Mouse (Mus musculus) midbrain, embryonic 13.5 days (tissue): ENCODE results near the gene Mcm10. TPM values are rescaled to one million over a fixed set of nuclear protein-coding genes. Genes with fewer than 3 reads are reported as not detected.

Source experiments
- ATAC-seq: fragments of 200-750 bp; cut with Nextera tagmentation; 2 replicates; pipeline ENCODE4 v1.8.0; 2017; ENCODE audit warnings: mild to moderate bottlenecking, moderate TSS enrichment, moderate library complexity
- H3K27ac ChIP-seq: fragments of 300-500 bp; sonication (generic); 2 replicates; pipeline ENCODE4 v1.5.1; 2015; ENCODE audit warnings: inconsistent platforms, mild to moderate bottlenecking, moderate library complexity
- H3K27me3 ChIP-seq: fragments of 300-500 bp; sonication (generic); 2 replicates; pipeline ENCODE4 v1.6.1; 2015; ENCODE audit warnings: mild to moderate bottlenecking, inconsistent platforms
- H3K36me3 ChIP-seq: fragments of 300-500 bp; sonication (generic); 2 replicates; pipeline ENCODE4 v1.6.1; 2015; ENCODE audit warnings: mild to moderate bottlenecking, inconsistent platforms
- H3K4me1 ChIP-seq: fragments of 300-500 bp; sonication (generic); replicated peaks from 2 replicates; pipeline ENCODE4 v1.6.1; 2015; ENCODE audit warnings: inconsistent platforms
- H3K4me2 ChIP-seq: fragments of 300-500 bp; sonication (generic); replicated peaks from 2 replicates; pipeline ENCODE4 v1.6.1; 2015; ENCODE audit warnings: moderate library complexity, mild to moderate bottlenecking, inconsistent platforms
- H3K4me3 ChIP-seq: fragments of 300-500 bp; sonication (generic); replicated peaks from 2 replicates; pipeline ENCODE4 v1.5.1; 2015; ENCODE audit warnings: mild to moderate bottlenecking, inconsistent platforms
- H3K9ac ChIP-seq: fragments of 300-500 bp; sonication (generic); replicated peaks from 2 replicates; pipeline ENCODE4 v1.6.1; 2015; ENCODE audit warnings: mild to moderate bottlenecking, inconsistent platforms
- H3K9me3 ChIP-seq: fragments of 300-500 bp; sonication (generic); 2 replicates; pipeline ENCODE4 v1.6.1; 2016; ENCODE audit warnings: mild to moderate bottlenecking, inconsistent platforms
- WGBS: fragments of 180-500 bp; shearing (Covaris S2); methylation state at CpG from one replicate; pipeline ENCODE4 v1.1.7; 2015; 5-methylcytosine and 5-hydroxymethylcytosine counted together
- polyA plus RNA-seq: library from polyadenylated mRNA; unstranded; fragments of >200 nt; fragmentation: Nextera tagmentation; extraction: Ambion mirVana; gene quantifications from 2 replicates; pipeline ENCODE4 v1.2.1, GENCODE M21; 2015

Mcm10 gene
- polyA plus RNA-seq, 1 experiment from 2014 or later, result 10.7 TPM

GRCm38 (mm10) chr2:4998905-4999304 lies 13.7 kb downstream of the Mcm10 start:
- no peak for ATAC-seq
- Histone ChIP-seq H3K4me3 (no peak overlapping the region), H3K9me3 (no peaks in the 10 kb centered on the region), H3K27ac (no peak overlapping the region), H3K36me3 (peaks cover 23% of the 10 kb centered on the region), H3K27me3 (no peaks in the 10 kb centered on the region), H3K9ac (no peak overlapping the region), H3K4me1 (no peaks in the 10 kb centered on the region), H3K4me2 (no peak overlapping the region)
- 83% methylated on average over 3 of the region's 3 CpGs for WGBS

GRCm38 (mm10) chr2:4996421-4996824 lies 16.2 kb downstream of the Mcm10 start:
- Histone ChIP-seq H3K4me1 (no peaks in the 10 kb centered on the region), H3K27me3 (no peaks in the 10 kb centered on the region), H3K36me3 (peaks cover 32% of the 10 kb centered on the region), H3K9ac (no peak overlapping the region), H3K27ac (no peak overlapping the region), H3K4me2 (no peak overlapping the region), H3K4me3 (no peak overlapping the region), H3K9me3 (no peaks in the 10 kb centered on the region)
- 91% methylated on average over 6 of the region's 6 CpGs for WGBS
- ATAC-seq, result no peak

GRCm38 (mm10) chr2:4995646-4996045 lies 16.9 kb downstream of the Mcm10 start:
- Histone ChIP-seq H3K9ac (no peak overlapping the region), H3K27ac (no peak overlapping the region), H3K4me2 (no peak overlapping the region), H3K27me3 (no peaks in the 10 kb centered on the region), H3K9me3 (no peaks in the 10 kb centered on the region), H3K4me3 (no peak overlapping the region), H3K36me3 (peaks cover 32% of the 10 kb centered on the region), H3K4me1 (no peaks in the 10 kb centered on the region)
- WGBS, result 94% methylated on average over 11 of the region's 11 CpGs
- no peak for ATAC-seq

GRCm38 (mm10) chr2:4994436-4994835 lies 18.2 kb downstream of the Mcm10 start:
- ATAC-seq, result no peak

GRCm38 (mm10) chr2:4993584-4993983 lies 19.0 kb downstream of the Mcm10 start:
- ATAC-seq, result no peak
- Histone ChIP-seq H3K4me3 (no peak overlapping the region), H3K36me3 (peaks cover 22% of the 10 kb centered on the region), H3K9ac (no peak overlapping the region), H3K4me2 (no peak overlapping the region), H3K27ac (no peak overlapping the region), H3K4me1 (no peaks in the 10 kb centered on the region), H3K9me3 (no peaks in the 10 kb centered on the region), H3K27me3 (no peaks in the 10 kb centered on the region)
- WGBS, result 93% methylated on average over 11 of the region's 11 CpGs

More at GRCm38 (mm10) chr2:4994436-4994835, 18.2 kb downstream of the Mcm10 start:
- Histone ChIP-seq H3K4me2 (no peak overlapping the region), H3K36me3 (peaks cover 26% of the 10 kb centered on the region), H3K4me3 (no peak overlapping the region), H3K27ac (no peak overlapping the region), H3K4me1 (no peaks in the 10 kb centered on the region), H3K9me3 (no peaks in the 10 kb centered on the region), H3K27me3 (no peaks in the 10 kb centered on the region), H3K9ac (no peak overlapping the region)
- 89% methylated on average over 4 of the region's 4 CpGs for WGBS

- Histone ChIP-seq H3K9ac (no peak overlapping the region), H3K4me3 (no peak overlapping the region), H3K27ac (no peak overlapping the region), H3K4me2 (no peak overlapping the region), H3K27me3 (no peaks in the 10 kb centered on the region), H3K9me3 (no peaks in the 10 kb centered on the region), H3K4me1 (no peaks in the 10 kb centered on the region), H3K36me3 (peaks cover 13% of the 10 kb centered on the region)
- ATAC-seq, result no peak
- 77% methylated on average over 11 of the region's 11 CpGs for WGBS
Measured at GRCm38 (mm10) chr2:4988826-4989424, 23.7 kb downstream of the Mcm10 start.

- no peak overlapping the region for H3K27ac ChIP-seq
- no peaks in the 10 kb centered on the region for H3K9me3 ChIP-seq
- H3K36me3 ChIP-seq, result peaks cover 8% of the 10 kb centered on the region; the same call in 1 of the 2 replicates
- no peak for ATAC-seq
- H3K4me2 ChIP-seq, result no peak overlapping the region
- H3K27me3 ChIP-seq, result no peaks in the 10 kb centered on the region
- H3K4me1 ChIP-seq, result no peaks in the 10 kb centered on the region
- 83% methylated on average over 8 of the region's 8 CpGs for WGBS
- H3K4me3 ChIP-seq, result no peak overlapping the region
- H3K9ac ChIP-seq, result no peak overlapping the region
Measured at GRCm38 (mm10) chr2:4987388-4988180, 25.0 kb downstream of the Mcm10 start.

- Histone ChIP-seq H3K4me1 (no peaks in the 10 kb centered on the region), H3K36me3 (0 out of 2 replicates have a peak, but pooled peaks cover 5% of the 10 kb centered on the region), H3K27me3 (no peaks in the 10 kb centered on the region), H3K9me3 (no peaks in the 10 kb centered on the region), H3K9ac (no peak overlapping the region), H3K4me2 (no peak overlapping the region), H3K4me3 (no peak overlapping the region), H3K27ac (no peak overlapping the region)
- no peak for ATAC-seq
- WGBS, result 94% methylated on average over 4 of the region's 4 CpGs
Measured at GRCm38 (mm10) chr2:4986798-4987197, 25.8 kb downstream of the Mcm10 start.

- H3K9me3 ChIP-seq, result no peaks in the 10 kb centered on the region
- H3K4me3 ChIP-seq, result no peak overlapping the region
- no peak overlapping the region for H3K27ac ChIP-seq
- no peak for ATAC-seq
- H3K4me1 ChIP-seq, result no peaks in the 10 kb centered on the region
- no peaks in the 10 kb centered on the region for H3K36me3 ChIP-seq
- no peak overlapping the region for H3K9ac ChIP-seq
- H3K4me2 ChIP-seq, result no peak overlapping the region
- no peaks in the 10 kb centered on the region for H3K27me3 ChIP-seq
- 80% methylated on average over 6 of the region's 6 CpGs for WGBS
Measured at GRCm38 (mm10) chr2:4985000-4985399, 27.6 kb downstream of the Mcm10 start.

- Histone ChIP-seq H3K4me2 (no peak overlapping the region), H3K27me3 (no peaks in the 10 kb centered on the region), H3K27ac (no peak overlapping the region), H3K4me1 (no peaks in the 10 kb centered on the region), H3K9ac (no peak overlapping the region; the same call in 1 of the 2 replicates), H3K9me3 (no peaks in the 10 kb centered on the region), H3K4me3 (no peak overlapping the region), H3K36me3 (no peaks in the 10 kb centered on the region)
- ATAC-seq, result no peak
- 25% methylated on average over 5 of the region's 5 CpGs for WGBS
Measured at GRCm38 (mm10) chr2:4983987-4984386, 28.6 kb downstream of the Mcm10 start.

GRCm38 (mm10) chr2:4978091-4978490 lies 34.5 kb downstream of the Mcm10 start:
- Histone ChIP-seq H3K27me3 (no peaks in the 10 kb centered on the region), H3K4me1 (no peaks in the 10 kb centered on the region), H3K36me3 (no peaks in the 10 kb centered on the region)

GRCm38 (mm10) chr2:4975807-4976206 lies 36.8 kb downstream of the Mcm10 start, which contains the start of gene Ucma:
TSS of gene Ucma (plus strand) at chr2:4976122.
- no peak for ATAC-seq
- no peak within 1 kb of the TSS for H3K4me2 ChIP-seq

More at GRCm38 (mm10) chr2:4978091-4978490, 34.5 kb downstream of the Mcm10 start:
- H3K4me2 ChIP-seq, result no peak overlapping the region
- 33% methylated on average over 8 of the region's 8 CpGs for WGBS
- no peak overlapping the region for H3K9ac ChIP-seq
- no peak for ATAC-seq
- H3K4me3 ChIP-seq, result no peak overlapping the region
- H3K27ac ChIP-seq, result no peak overlapping the region
- H3K9me3 ChIP-seq, result no peaks in the 10 kb centered on the region

More at GRCm38 (mm10) chr2:4975807-4976206, 36.8 kb downstream of the Mcm10 start, which contains the start of gene Ucma:
- Histone ChIP-seq H3K9me3 (no peaks in the 10 kb centered on the region), H3K9ac (no peak within 1 kb of the TSS), H3K4me3 (no peak within 1 kb of the TSS), H3K27me3 (no peaks in the 10 kb centered on the region), H3K36me3 (no peaks in the 10 kb centered on the region), H3K27ac (no peak within 1 kb of the TSS), H3K4me1 (no peaks in the 10 kb centered on the region)
- 86% methylated on average over 5 of the region's 5 CpGs for WGBS
